25 mouse cellular contexts compared by ENCODE assay signal in genomic region chr8:78658172-78658571, GRCm38 (mm10).
"Had no signal": no experiment of that assay in that cellular context is flagged by ENCODE, and none has a peak within 500 bp of the region (broad histone marks: within the 10 kb centered on the region; RNA-seq: fewer than 3 reads in every experiment).

No protein-coding gene starts in this region.

- DNase-seq: cerebellum, adult 2 months; cerebellum, adult 8-10 months; cerebellum, adult 9-10 months; cerebellum, adult 9-11 months; cerebellum, postnatal 14 days; cerebellum, postnatal 25 days; cerebellum, postnatal 36 days; embryo, embryonic 11 days; forebrain, postnatal 0 days; gastrocnemius, adult 2 months; gastrocnemius, postnatal 10 days; gastrocnemius, postnatal 14 days; gastrocnemius, postnatal 25 days; gastrocnemius, postnatal 36 days; heart, adult 11 months; heart, adult 18-20 months had no signal

- H3K4me2 ChIP-seq: embryonic facial prominence, embryonic 12.5 days; embryonic facial prominence, embryonic 13.5 days; embryonic facial prominence, embryonic 15.5 days; forebrain, embryonic 12.5 days; forebrain, embryonic 13.5 days; forebrain, embryonic 15.5 days had no signal

- H3K4me1 ChIP-seq: forebrain, embryonic 13.5 days; forebrain, embryonic 15.5 days had no signal

- H3K27me3 ChIP-seq: embryonic facial prominence, embryonic 12.5 days; embryonic facial prominence, embryonic 13.5 days; embryonic facial prominence, embryonic 15.5 days; forebrain, embryonic 12.5 days; forebrain, embryonic 13.5 days; forebrain, embryonic 15.5 days had no signal

- H3K27ac ChIP-seq: embryonic facial prominence, embryonic 10.5 days; embryonic facial prominence, embryonic 12.5 days; embryonic facial prominence, embryonic 13.5 days; embryonic facial prominence, embryonic 15.5 days; forebrain, embryonic 10.5 days; forebrain, embryonic 12.5 days; forebrain, embryonic 13.5 days; forebrain, embryonic 15.5 days; gastrocnemius, adult 2 months had no signal

- H3K4me3 ChIP-seq: embryonic facial prominence, embryonic 10.5 days; embryonic facial prominence, embryonic 12.5 days; embryonic facial prominence, embryonic 13.5 days; embryonic facial prominence, embryonic 15.5 days; erythroblast, embryonic 14.5 days; forebrain, embryonic 10.5 days; forebrain, embryonic 12.5 days; forebrain, embryonic 13.5 days; forebrain, embryonic 15.5 days; gastrocnemius, adult 2 months had no signal

- H3K36me3 ChIP-seq: embryonic facial prominence, embryonic 12.5 days; embryonic facial prominence, embryonic 13.5 days; embryonic facial prominence, embryonic 15.5 days; forebrain, embryonic 10.5 days; forebrain, embryonic 12.5 days; forebrain, embryonic 15.5 days had no signal
